Mouse (Mus musculus) liver, postnatal 0 days (tissue): ENCODE results near the gene Mtmr3. TPM values are rescaled to one million over a fixed set of nuclear protein-coding genes. Genes with fewer than 3 reads are reported as not detected.

Source experiments
- ATAC-seq: fragments of 200-750 bp; cut with Nextera tagmentation; 2 replicates; pipeline ENCODE4 v1.8.0; 2017; ENCODE audit warnings: mild to moderate bottlenecking, moderate library complexity
- DNase-seq: peaks from one replicate; pipeline ENCODE4 v3.0.0-alpha.2; 2016
- H3K27ac ChIP-seq: fragments of 300-500 bp; sonication (generic); 2 replicates; pipeline ENCODE4 v1.5.1; 2014; ENCODE audit warnings: antibody characterized with exemption, moderate library complexity, mild to moderate bottlenecking, low read depth
- H3K27me3 ChIP-seq: fragments of 300-500 bp; sonication (generic); 2 replicates; pipeline ENCODE4 v1.6.1; 2014; ENCODE audit warnings: low read length, control low read depth, mixed read lengths; ENCODE audit not compliant: insufficient read depth
- H3K36me3 ChIP-seq: fragments of 300-500 bp; sonication (generic); replicated peaks from 2 replicates; pipeline ENCODE4 v1.6.1; 2014; ENCODE audit warnings: mild to moderate bottlenecking, control low read depth, low read length, moderate library complexity, mixed read lengths; ENCODE audit not compliant: insufficient read depth
- H3K4me1 ChIP-seq: fragments of 300-500 bp; sonication (generic); 2 replicates; pipeline ENCODE4 v1.6.1; 2014; ENCODE audit warnings: antibody characterized with exemption, mild to moderate bottlenecking, control low read depth; ENCODE audit not compliant: insufficient read depth
- H3K4me2 ChIP-seq: fragments of 300-500 bp; sonication (generic); 2 replicates; pipeline ENCODE4 v1.6.1; 2014; ENCODE audit warnings: low read depth, mild to moderate bottlenecking, low read length, moderate library complexity, mixed read lengths
- H3K4me3 ChIP-seq: fragments of 300-500 bp; sonication (generic); 2 replicates; pipeline ENCODE4 v1.5.1; 2014; ENCODE audit warnings: low read depth, low read length
- H3K9ac ChIP-seq: fragments of 300-500 bp; sonication (generic); replicated peaks from 2 replicates; pipeline ENCODE4 v1.6.1; 2014; ENCODE audit warnings: mild to moderate bottlenecking, moderate library complexity
- H3K9me3 ChIP-seq: fragments of 300-500 bp; sonication (generic); 2 replicates; pipeline ENCODE4 v1.6.1; 2016; ENCODE audit warnings: mild to moderate bottlenecking, control low read depth, low read length, mixed read lengths
- CTCF ChIP-seq: sonication (generic); IDR thresholded peaks from 2 replicates; pipeline ENCODE4 v1.5.1; 2016; ENCODE audit warnings: antibody characterized with exemption, low read depth
- EP300 ChIP-seq: IDR thresholded peaks from 2 replicates; pipeline ENCODE4 v1.6.1; 2016; ENCODE audit warnings: antibody characterized with exemption, low read depth, mild to moderate bottlenecking
- WGBS: fragments of 180-500 bp; shearing (Covaris S2); extraction: QIAGEN DNeasy Blood & Tissue Kit; methylation state at CpG from one replicate; pipeline ENCODE4 v1.1.7; 2014; ENCODE audit not compliant: insufficient replicate concordance; 5-methylcytosine and 5-hydroxymethylcytosine counted together
- polyA plus RNA-seq: library from polyadenylated mRNA; unstranded; fragments of >200 nt; fragmentation: Nextera tagmentation; extraction: Ambion mirVana; gene quantifications from 2 replicates; pipeline ENCODE4 v1.2.1, GENCODE M21; 2015

Gene Mtmr3
- 10.3 and 11.2 TPM in 2 replicates for polyA plus RNA-seq

GRCm38 (mm10) chr11:4594608-4595500, at the start of gene Mtmr3:
TSS of gene Mtmr3 (minus strand) at chr11:4594863.
- DNase-seq (peak; percentile 99), ATAC-seq (peak; percentile 99)

DNA sequence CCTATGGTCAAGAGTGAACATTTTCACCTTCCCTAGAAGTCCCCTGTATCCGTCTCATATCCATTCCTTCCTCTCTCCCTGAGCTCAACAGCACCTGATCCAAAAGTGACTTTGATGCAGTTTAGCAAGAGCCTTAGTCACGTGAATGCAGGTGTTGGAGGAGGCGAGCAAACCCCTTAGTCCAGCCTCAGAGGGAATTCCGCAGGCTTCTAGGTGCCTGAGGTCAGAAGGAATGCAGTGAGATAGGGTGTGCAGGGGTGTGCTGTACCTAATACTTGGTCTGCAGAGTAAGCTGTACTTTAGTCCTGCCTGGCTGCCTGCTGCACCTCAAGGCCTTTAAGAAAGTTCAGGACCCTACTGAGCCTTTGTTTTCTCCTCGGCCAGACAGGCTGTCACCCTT, 49.1 kb upstream of the Mtmr3 start:
- H3K36me3 ChIP-seq: peaks cover 19% of the 10 kb centered on the region
- 84% methylated on average over 5 of the region's 5 CpGs for WGBS
- no peak overlapping the region for H3K27ac ChIP-seq
- DNase-seq (no peak), ATAC-seq (no peak)
- no peaks in the 10 kb centered on the region for H3K27me3 ChIP-seq
- no peak overlapping the region for H3K4me2 ChIP-seq
- H3K4me1 ChIP-seq: peaks cover 9% of the 10 kb centered on the region
- H3K9ac ChIP-seq: no peak overlapping the region
- TF ChIP-seq EP300: no peak
- no peak for TF ChIP-seq CTCF
- H3K4me3 ChIP-seq: no peak overlapping the region
- no peaks in the 10 kb centered on the region for H3K9me3 ChIP-seq

More at GRCm38 (mm10) chr11:4594608-4595500, at the start of gene Mtmr3:
- peak within 1 kb of the TSS; percentile 63 for H3K4me2 ChIP-seq
- peak within 1 kb of the TSS; percentile 97 for H3K9ac ChIP-seq
- TF ChIP-seq CTCF: no peak
- no peaks in the 10 kb centered on the region for H3K9me3 ChIP-seq
- H3K27ac ChIP-seq: peak within 1 kb of the TSS; percentile 97
- H3K36me3 ChIP-seq: 0 out of 2 replicates have a peak, but pooled peaks cover 2% of the 10 kb centered on the region
- no peaks in the 10 kb centered on the region for H3K27me3 ChIP-seq
- 4% methylated on average over 37 of the region's 53 CpGs for WGBS
- peak within 1 kb of the TSS; percentile 98 for H3K4me3 ChIP-seq
- peaks cover 30% of the 10 kb centered on the region for H3K4me1 ChIP-seq

DNA sequence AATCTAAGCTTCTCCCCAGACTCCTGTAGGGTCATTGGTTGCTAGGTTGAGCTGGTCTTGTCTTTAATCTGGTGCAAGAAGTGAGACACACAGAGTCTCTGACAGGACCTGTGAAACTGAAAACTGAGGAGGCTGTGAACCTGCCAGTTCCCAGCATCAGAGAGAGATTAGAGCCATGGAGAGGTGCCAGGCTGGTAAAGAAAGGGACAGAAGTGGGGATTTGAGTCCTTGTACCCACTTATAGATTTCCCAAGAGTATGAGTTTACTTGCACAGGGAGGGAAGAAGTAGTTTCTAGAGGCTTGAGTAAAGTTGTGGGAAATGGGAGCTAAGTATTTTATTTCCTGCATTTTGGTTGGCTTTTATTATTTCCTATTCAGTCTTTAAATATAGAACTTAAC, 46.5 kb upstream of the Mtmr3 start:
- no peak overlapping the region for H3K4me3 ChIP-seq
- TF ChIP-seq CTCF (no peak), EP300 (no peak)
- H3K27me3 ChIP-seq: no peaks in the 10 kb centered on the region
- H3K4me1 ChIP-seq: peaks cover 22% of the 10 kb centered on the region
- H3K27ac ChIP-seq: no peak overlapping the region
- H3K9me3 ChIP-seq: no peaks in the 10 kb centered on the region
- no peak overlapping the region for H3K9ac ChIP-seq
- H3K36me3 ChIP-seq: peaks cover 8% of the 10 kb centered on the region; the same call in 1 of the 2 replicates
- no peak overlapping the region for H3K4me2 ChIP-seq
- ATAC-seq (no peak), DNase-seq (no peak)

DNA sequence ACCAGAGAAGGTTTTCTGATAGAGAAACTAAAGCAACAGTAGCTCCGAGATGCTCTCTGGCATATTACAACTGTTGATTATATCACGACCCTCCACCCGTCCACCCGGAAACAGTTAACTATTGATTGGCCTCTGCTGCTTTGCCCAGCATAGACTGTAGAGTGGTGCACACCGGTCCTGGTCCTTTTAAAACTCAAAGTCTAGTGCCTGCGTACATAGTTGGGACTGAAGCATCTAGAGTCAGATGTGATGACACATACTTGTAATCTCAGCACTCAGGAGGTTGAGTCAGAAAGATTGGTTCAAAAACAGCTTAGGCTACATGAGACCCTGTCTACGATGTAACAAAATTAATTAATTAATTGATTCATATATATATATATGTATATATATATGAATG, 43.6 kb upstream of the Mtmr3 start:
- Histone ChIP-seq H3K27ac (peak overlapping the region; percentile 86), H3K4me3 (peak overlapping the region; percentile 80), H3K9ac (peak overlapping the region; percentile 79), H3K27me3 (no peaks in the 10 kb centered on the region), H3K4me1 (peaks cover 22% of the 10 kb centered on the region), H3K36me3 (no peaks in the 10 kb centered on the region), H3K4me2 (peak overlapping the region; percentile 95), H3K9me3 (no peaks in the 10 kb centered on the region)
- no peak for TF ChIP-seq EP300
- TF ChIP-seq CTCF: no peak
- WGBS: 16% methylated on average over 7 of the region's 7 CpGs
- no peak for DNase-seq
- ATAC-seq: peak; percentile 38

DNA sequence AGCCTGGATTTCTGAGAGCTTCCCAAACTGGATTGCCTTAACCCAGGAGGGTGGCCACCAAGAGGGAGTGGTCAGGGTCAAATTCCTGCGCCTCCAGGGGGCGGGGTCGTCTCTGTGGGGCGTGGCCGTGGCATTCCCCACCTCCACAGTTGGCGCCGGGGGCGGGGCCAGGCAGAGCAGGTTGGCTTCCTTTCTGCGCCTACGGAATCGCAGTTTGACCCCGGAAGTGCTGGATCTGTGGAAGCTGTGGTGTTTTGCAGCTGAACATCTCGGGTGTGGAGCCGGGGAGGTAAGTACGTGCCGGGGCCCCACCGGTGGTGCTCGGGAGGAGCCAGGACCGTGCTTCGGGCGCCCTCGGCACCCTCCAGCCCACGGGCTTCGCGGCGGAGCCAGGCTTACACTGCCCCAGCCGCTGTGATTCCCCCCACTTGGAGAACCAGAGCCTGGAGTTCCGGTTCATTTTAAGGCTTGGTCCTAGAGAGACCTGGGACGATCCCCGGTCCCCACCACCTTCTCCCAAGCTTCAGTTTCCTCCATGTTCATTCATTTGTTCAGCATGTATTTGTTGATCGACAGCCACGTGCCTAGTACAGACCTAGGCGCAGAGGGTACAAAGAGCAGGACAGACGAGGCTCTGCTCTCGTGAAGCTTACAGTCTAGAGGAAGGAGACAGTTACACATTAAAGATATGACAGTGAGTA, 43.0 kb upstream of the Mtmr3 start, which contains the start of gene Ascc2:
Ascc2 (plus strand) TSS at position 214 of the 701 bp plus-strand sequence.
- peak; percentile 98 for DNase-seq
- Histone ChIP-seq H3K36me3 (no peaks in the 10 kb centered on the region), H3K27me3 (no peaks in the 10 kb centered on the region), H3K9me3 (no peaks in the 10 kb centered on the region), H3K4me3 (peak within 1 kb of the TSS; percentile 80), H3K27ac (peak within 1 kb of the TSS; percentile 86), H3K4me1 (peaks cover 22% of the 10 kb centered on the region), H3K4me2 (peak within 1 kb of the TSS; percentile 95), H3K9ac (peak within 1 kb of the TSS; percentile 79)
- peak; percentile 49 for TF ChIP-seq CTCF
- TF ChIP-seq EP300: no peak
- 0% methylated on average over 35 of the region's 35 CpGs for WGBS
- peak; percentile 94 for ATAC-seq

DNA sequence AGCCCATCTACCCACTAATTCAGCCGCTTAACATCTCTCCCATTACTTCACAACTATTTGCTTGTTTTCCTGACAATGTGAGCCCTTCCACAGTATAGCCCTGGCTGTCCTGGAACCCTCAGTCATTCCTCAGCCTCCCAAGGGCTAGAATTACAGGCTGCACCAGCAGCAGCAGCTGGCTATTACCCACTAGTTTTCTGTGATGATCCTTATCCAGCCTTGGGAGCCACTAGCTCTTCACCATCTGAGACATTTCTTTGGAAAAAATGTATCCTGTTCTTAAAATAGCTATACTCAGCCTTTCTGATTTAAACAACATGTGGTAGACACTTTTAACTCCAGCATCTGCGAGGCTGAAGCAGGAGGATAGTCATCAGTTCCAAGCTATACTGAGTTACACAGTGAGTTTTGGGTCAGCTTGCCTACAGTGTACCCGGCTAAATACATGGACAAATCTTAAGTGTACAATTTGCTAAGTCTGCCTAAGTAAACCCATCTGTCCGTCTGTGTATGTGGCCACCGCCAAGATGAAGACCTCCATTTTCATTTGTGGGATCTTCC, 42.2 kb upstream of the Mtmr3 start:
- TF ChIP-seq EP300: no peak
- no peak for TF ChIP-seq CTCF
- H3K4me2 ChIP-seq: peak overlapping the region; percentile 95
- ATAC-seq (peak; percentile 1; the same call in 1 of the 2 replicates), DNase-seq (no peak)
- H3K9ac ChIP-seq: peak overlapping the region; percentile 79
- H3K9me3 ChIP-seq: no peaks in the 10 kb centered on the region
- H3K4me1 ChIP-seq: peaks cover 22% of the 10 kb centered on the region
- H3K27me3 ChIP-seq: no peaks in the 10 kb centered on the region
- H3K4me3 ChIP-seq: peak overlapping the region; percentile 80
- H3K27ac ChIP-seq: peak overlapping the region; percentile 86; the same call in 1 of the 2 replicates
- no peaks in the 10 kb centered on the region for H3K36me3 ChIP-seq
- 49% methylated on average over 5 of the region's 5 CpGs for WGBS
